In the genomic region with DNA sequence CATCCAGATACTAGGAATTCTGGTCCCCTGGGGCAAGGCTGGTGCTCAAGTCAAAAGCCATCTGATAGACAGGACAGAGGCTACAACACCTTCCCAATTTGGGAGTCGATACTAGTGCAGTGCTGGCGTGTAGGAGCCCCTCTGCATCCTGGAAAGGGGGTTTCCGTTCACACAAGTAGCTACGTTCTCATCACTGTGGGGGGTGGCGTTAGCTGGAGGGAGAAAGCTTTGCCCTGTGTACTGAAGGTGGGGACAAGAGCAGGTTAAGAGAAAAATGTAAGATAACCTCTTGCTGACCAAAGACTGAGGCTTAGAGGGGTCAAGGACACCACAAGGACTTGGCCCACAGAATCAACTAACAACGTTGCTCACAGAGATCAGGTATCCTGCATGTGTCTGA, we compare ENCODE assay signal across 22 mouse cellular contexts. TPM values are rescaled to one million over a fixed set of nuclear protein-coding genes. Genes with fewer than 3 reads are reported as not detected.
A peak's percentile ranks its signal among the peaks of the same experiment; 100 is the strongest.
DNase-seq lines count a peak whose midpoint lies in the region; ATAC-seq and TF ChIP-seq lines count a peak whose summit lies in the region.
"Had no signal": no experiment of that assay in that cellular context is flagged by ENCODE, and none has a peak within 500 bp of the region (broad histone marks: within the 10 kb centered on the region; RNA-seq: fewer than 3 reads in every experiment).

No protein-coding gene starts in this region.

- no peaks in the 10 kb centered on the region for H3K9me3 ChIP-seq in stomach, embryonic 14.5 days (ENCODE audit: control insufficient read depth, low read depth, low read length)
- no peaks in the 10 kb centered on the region for H3K9me3 ChIP-seq in stomach, postnatal 0 days (ENCODE audit: control insufficient read depth, low read length)
- no peaks in the 10 kb centered on the region for H3K9me3 ChIP-seq in intestine, embryonic 16.5 days (ENCODE audit: control insufficient read depth, low read length)
- no peaks in the 10 kb centered on the region for H3K9me3 ChIP-seq in forebrain, postnatal 0 days (ENCODE audit: low read length)
- no peaks in the 10 kb centered on the region for H3K9me3 ChIP-seq in liver, embryonic 12.5 days (replicated peaks)
- H3K9me3 ChIP-seq: embryonic facial prominence, embryonic 12.5 days; embryonic facial prominence, embryonic 15.5 days; forebrain, embryonic 12.5 days; forebrain, embryonic 15.5 days; hindbrain, embryonic 12.5 days; hindbrain, embryonic 15.5 days had no signal

- H3K27me3 ChIP-seq in heart, adult 2 months (ENCODE audit: control insufficient read depth, insufficient read depth, low read length): no peaks in the 10 kb centered on the region
- H3K27me3 ChIP-seq in stomach, embryonic 14.5 days (ENCODE audit: control insufficient read depth, insufficient read depth, low read length): no peaks in the 10 kb centered on the region
- no peaks in the 10 kb centered on the region for H3K27me3 ChIP-seq in stomach, postnatal 0 days (ENCODE audit: control insufficient read depth, insufficient read depth, low read length)
- H3K27me3 ChIP-seq in intestine, embryonic 16.5 days (replicated peaks; ENCODE audit: control insufficient read depth, insufficient read depth, low read length): no peaks in the 10 kb centered on the region
- H3K27me3 ChIP-seq in forebrain, postnatal 0 days (ENCODE audit: insufficient read depth, low read length): no peaks in the 10 kb centered on the region
- no peaks in the 10 kb centered on the region for H3K27me3 ChIP-seq in liver, embryonic 12.5 days (replicated peaks)
- H3K27me3 ChIP-seq: embryonic facial prominence, embryonic 12.5 days; embryonic facial prominence, embryonic 15.5 days; forebrain, embryonic 12.5 days; forebrain, embryonic 15.5 days; hindbrain, embryonic 15.5 days had no signal

- H3K9ac ChIP-seq in heart, adult 2 months (ENCODE audit: low read depth, low read length): no peak overlapping the region
- no peak overlapping the region for H3K9ac ChIP-seq in stomach, embryonic 14.5 days (replicated peaks; ENCODE audit: low read depth, low read length)
- H3K9ac ChIP-seq in stomach, postnatal 0 days (ENCODE audit: low read length): no peak overlapping the region
- peak overlapping the region; percentile 13; the same call in 1 of the 2 replicates for H3K9ac ChIP-seq in intestine, embryonic 16.5 days (ENCODE audit: low read depth, low read length)
- no peak overlapping the region for H3K9ac ChIP-seq in forebrain, postnatal 0 days
- no peak overlapping the region for H3K9ac ChIP-seq in liver, embryonic 12.5 days
- H3K9ac ChIP-seq: embryonic facial prominence, embryonic 12.5 days; embryonic facial prominence, embryonic 15.5 days; forebrain, embryonic 12.5 days; forebrain, embryonic 15.5 days; hindbrain, embryonic 12.5 days; hindbrain, embryonic 15.5 days had no signal

- 73% methylated on average over 6 of the region's 6 CpGs for WGBS in heart, adult 2 months
- 75% methylated on average over 6 of the region's 6 CpGs for WGBS in stomach, embryonic 14.5 days
- WGBS in stomach, postnatal 0 days: 71% methylated on average over 6 of the region's 6 CpGs
- 70% methylated on average over 6 of the region's 6 CpGs for WGBS in intestine, embryonic 16.5 days
- 90% methylated on average over 6 of the region's 6 CpGs for WGBS in forebrain, postnatal 0 days
- WGBS in liver, embryonic 12.5 days (ENCODE audit: insufficient replicate concordance): 60% methylated on average over 6 of the region's 6 CpGs

- TF ChIP-seq POLR2A in heart, adult 2 months (IDR thresholded peaks at IDR 0.05; ENCODE audit: insufficient read depth, low read depth, low read length): no peak

- no peaks in the 10 kb centered on the region for H3K79me2 ChIP-seq in heart, adult 2 months (replicated peaks; ENCODE audit: control insufficient read depth, insufficient read depth, low read length)

- intact Hi-C loops in heart, adult 2 months (cut with DNase I): no loop called here

- H3K4me2 ChIP-seq in stomach, embryonic 14.5 days (replicated peaks; ENCODE audit: low read depth, low read length): no peak overlapping the region
- H3K4me2 ChIP-seq in stomach, postnatal 0 days (replicated peaks; ENCODE audit: low read depth): no peak overlapping the region
- no peak overlapping the region for H3K4me2 ChIP-seq in intestine, embryonic 16.5 days (ENCODE audit: low read depth, low read length)
- no peak overlapping the region for H3K4me2 ChIP-seq in forebrain, postnatal 0 days (ENCODE audit: low read depth)
- no peak overlapping the region for H3K4me2 ChIP-seq in liver, embryonic 12.5 days
- H3K4me2 ChIP-seq: embryonic facial prominence, embryonic 12.5 days; embryonic facial prominence, embryonic 15.5 days; forebrain, embryonic 12.5 days; forebrain, embryonic 15.5 days; heart, embryonic 11.5 days; hindbrain, embryonic 12.5 days; hindbrain, embryonic 15.5 days had no signal

- no peaks in the 10 kb centered on the region for H3K36me3 ChIP-seq in heart, adult 2 months (ENCODE audit: control insufficient read depth, insufficient read depth, low read length)
- no peaks in the 10 kb centered on the region for H3K36me3 ChIP-seq in stomach, embryonic 14.5 days (ENCODE audit: control insufficient read depth, insufficient read depth, low read length)
- no peaks in the 10 kb centered on the region for H3K36me3 ChIP-seq in stomach, postnatal 0 days (ENCODE audit: control insufficient read depth, insufficient read depth, low read length)
- H3K36me3 ChIP-seq in intestine, embryonic 16.5 days (ENCODE audit: control insufficient read depth, insufficient read depth, low read length): no peaks in the 10 kb centered on the region
- H3K36me3 ChIP-seq in forebrain, postnatal 0 days (ENCODE audit: insufficient read depth): no peaks in the 10 kb centered on the region
- H3K36me3 ChIP-seq in liver, embryonic 12.5 days: no peaks in the 10 kb centered on the region
- H3K36me3 ChIP-seq: embryonic facial prominence, embryonic 12.5 days; embryonic facial prominence, embryonic 15.5 days; forebrain, embryonic 12.5 days; forebrain, embryonic 15.5 days; hindbrain, embryonic 12.5 days; hindbrain, embryonic 15.5 days had no signal

- peak; percentile 86 for DNase-seq in heart, adult 11 months
- DNase-seq in heart, adult 2 months: no peak
- no peak for DNase-seq in stomach, postnatal 0 days (ENCODE audit: low spot score)
- no peak for DNase-seq in forebrain, postnatal 0 days
- DNase-seq: adrenal gland, postnatal 10 days; adrenal gland, postnatal 36 days; cerebellum, adult 18-20 months; cerebellum, adult 9-10 months; cerebellum, postnatal 25 days; gastrocnemius, postnatal 25 days had no signal

- no peak overlapping the region for H3K4me3 ChIP-seq in heart, adult 2 months
- no peak overlapping the region for H3K4me3 ChIP-seq in stomach, embryonic 14.5 days (ENCODE audit: low read depth, low read length)
- no peak overlapping the region for H3K4me3 ChIP-seq in stomach, postnatal 0 days (ENCODE audit: low read depth, low read length)
- H3K4me3 ChIP-seq in intestine, embryonic 16.5 days (ENCODE audit: low read length): no peak overlapping the region
- H3K4me3 ChIP-seq in forebrain, postnatal 0 days (ENCODE audit: low read depth, low read length): no peak overlapping the region
- no peak overlapping the region for H3K4me3 ChIP-seq in liver, embryonic 12.5 days
- H3K4me3 ChIP-seq: embryonic facial prominence, embryonic 12.5 days; embryonic facial prominence, embryonic 15.5 days; forebrain, embryonic 12.5 days; forebrain, embryonic 15.5 days; hindbrain, embryonic 12.5 days; hindbrain, embryonic 15.5 days had no signal

- TF ChIP-seq CTCF in heart, adult 2 months (IDR thresholded peaks at IDR 0.05): no peak
- TF ChIP-seq CTCF in stomach, postnatal 0 days (IDR thresholded peaks at IDR 0.05; ENCODE audit: low read depth): no peak
- TF ChIP-seq CTCF in forebrain, postnatal 0 days (IDR thresholded peaks at IDR 0.05; ENCODE audit: low read depth): no peak

- TF ChIP-seq EP300 in heart, adult 2 months (IDR thresholded peaks at IDR 0.05; ENCODE audit: insufficient read depth, low read depth, low read length): no peak
- TF ChIP-seq EP300 in stomach, postnatal 0 days (optimal IDR thresholded peaks at IDR 0.05): no peak

- H3K4me1 ChIP-seq in heart, adult 2 months (ENCODE audit: control insufficient read depth, insufficient read depth, low read length): peaks cover 2% of the 10 kb centered on the region; the same call in 1 of the 2 replicates
- no peaks in the 10 kb centered on the region for H3K4me1 ChIP-seq in stomach, embryonic 14.5 days (ENCODE audit: control insufficient read depth, insufficient read depth, low read length)
- no peaks in the 10 kb centered on the region for H3K4me1 ChIP-seq in stomach, postnatal 0 days (replicated peaks; ENCODE audit: control insufficient read depth, insufficient read depth)
- peaks cover 14% of the 10 kb centered on the region for H3K4me1 ChIP-seq in intestine, embryonic 16.5 days (ENCODE audit: control insufficient read depth, insufficient read depth, low read length)
- H3K4me1 ChIP-seq in forebrain, postnatal 0 days (ENCODE audit: insufficient read depth): no peaks in the 10 kb centered on the region
- H3K4me1 ChIP-seq in liver, embryonic 12.5 days: peaks cover 14% of the 10 kb centered on the region
- H3K4me1 ChIP-seq: embryonic facial prominence, embryonic 15.5 days; hindbrain, embryonic 15.5 days had no signal

- ATAC-seq in stomach, embryonic 14.5 days (ENCODE audit: insufficient number of reproducible peaks, insufficient read depth, low FRiP score, low read depth): 0 out of 2 replicates have a peak, but pooled peaks have one; percentile 46
- no peak for ATAC-seq in stomach, postnatal 0 days (ENCODE audit: low FRiP score, low TSS enrichment)
- ATAC-seq in intestine, embryonic 16.5 days: no peak
- ATAC-seq in forebrain, postnatal 0 days: no peak
- no peak for ATAC-seq in liver, embryonic 12.5 days
- ATAC-seq: activated CD4-positive, CD25-positive, alpha-beta regulatory T cell, adult 4 months; CD4-positive, CD25-positive, alpha-beta regulatory T cell, adult 4 months; forebrain, embryonic 15.5 days had no signal

- H3K27ac ChIP-seq in heart, adult 2 months: no peak overlapping the region
- H3K27ac ChIP-seq in stomach, embryonic 14.5 days (ENCODE audit: low read length): no peak overlapping the region
- H3K27ac ChIP-seq in stomach, postnatal 0 days (replicated peaks): no peak overlapping the region
- H3K27ac ChIP-seq in intestine, embryonic 16.5 days (ENCODE audit: low read length): peak overlapping the region; percentile 10; the same call in 1 of the 2 replicates
- H3K27ac ChIP-seq in forebrain, postnatal 0 days (ENCODE audit: low read depth, low read length): no peak overlapping the region
- H3K27ac ChIP-seq in liver, embryonic 12.5 days: no peak overlapping the region
- H3K27ac ChIP-seq: embryonic facial prominence, embryonic 12.5 days; embryonic facial prominence, embryonic 15.5 days; forebrain, embryonic 12.5 days; forebrain, embryonic 15.5 days; hindbrain, embryonic 12.5 days; hindbrain, embryonic 15.5 days had no signal

RNA-seq across cellular contexts. Expression of a gene that starts 14.0 kb away (rescaled TPM):
- 1 to 10 TPM; 2.8 to 4.0 TPM for total RNA-seq in heart, adult 2 months (2021)
- 3.5 and 6.6 TPM in 2 replicates for polyA plus RNA-seq in heart, adult 2 months (2012; rRNA removed)
- polyA plus RNA-seq in stomach, embryonic 14.5 days (2014; fragmentation: Nextera tagmentation; extraction: Ambion mirVana): 89.1 and 95.8 TPM in 2 replicates
- polyA plus RNA-seq in stomach, postnatal 0 days (2015; fragmentation: Nextera tagmentation; extraction: Ambion mirVana): 22.9 and 26.6 TPM in 2 replicates
- 47.7 and 51.8 TPM in 2 replicates for polyA plus RNA-seq in intestine, embryonic 16.5 days (2015; fragmentation: Nextera tagmentation; extraction: Ambion mirVana)
- total RNA-seq in forebrain, postnatal 0 days (2014; rRNA removed): 3.0 and 3.4 TPM in 2 replicates
- 4.4 and 7.5 TPM in 2 replicates for polyA plus RNA-seq in forebrain, postnatal 0 days (2015; fragmentation: Nextera tagmentation; extraction: Ambion mirVana)
- polyA plus RNA-seq in liver, embryonic 12.5 days (2016; fragmentation: Nextera tagmentation; extraction: Ambion mirVana): 29.8 and 30.7 TPM in 2 replicates
